Mouse (Mus musculus) kidney, embryonic 16.5 days (tissue): ENCODE data around the gene Gm20388. TPM values are rescaled to one million over a fixed set of nuclear protein-coding genes. Genes with fewer than 3 reads are reported as not detected.
A peak's percentile ranks its signal among the peaks of the same experiment; 100 is the strongest.

Experiments
- ATAC-seq: fragments of 200-750 bp; cut with Nextera tagmentation; 2 replicates; pipeline ENCODE4 v1.8.0; 2017; ENCODE audit warnings: moderate TSS enrichment; ENCODE audit not compliant: low FRiP score, low TSS enrichment
- H3K27ac ChIP-seq: fragments of 300-500 bp; sonication (generic); 2 replicates; pipeline ENCODE4 v1.5.1; 2014; ENCODE audit warnings: low read length
- H3K27me3 ChIP-seq: fragments of 300-500 bp; sonication (generic); 2 replicates; pipeline ENCODE4 v1.6.1; 2014; ENCODE audit warnings: low read length, control low read depth, mixed read lengths; ENCODE audit not compliant: insufficient read depth
- H3K36me3 ChIP-seq: fragments of 300-500 bp; sonication (generic); 2 replicates; pipeline ENCODE4 v1.6.1; 2014; ENCODE audit warnings: low read length, control low read depth, mixed read lengths; ENCODE audit not compliant: insufficient read depth
- H3K4me1 ChIP-seq: fragments of 300-500 bp; sonication (generic); 2 replicates; pipeline ENCODE4 v1.6.1; 2014; ENCODE audit warnings: low read length, control low read depth, mixed read lengths; ENCODE audit not compliant: insufficient read depth
- H3K4me2 ChIP-seq: fragments of 300-500 bp; sonication (generic); replicated peaks from 2 replicates; pipeline ENCODE4 v1.6.1; 2014; ENCODE audit warnings: low read depth, low read length
- H3K4me3 ChIP-seq: fragments of 300-500 bp; sonication (generic); 2 replicates; pipeline ENCODE4 v1.5.1; 2014; ENCODE audit warnings: mild to moderate bottlenecking, low read length
- H3K9ac ChIP-seq: fragments of 300-500 bp; sonication (generic); replicated peaks from 2 replicates; pipeline ENCODE4 v1.6.1; 2014; ENCODE audit warnings: low read length
- H3K9me3 ChIP-seq: fragments of 300-500 bp; sonication (generic); 2 replicates; pipeline ENCODE4 v1.6.1; 2016; ENCODE audit warnings: low read length, control low read depth
- WGBS: fragments of 180-500 bp; shearing (Covaris S2); extraction: QIAGEN DNeasy Blood & Tissue Kit; methylation state at CpG from one replicate; pipeline ENCODE4 v1.1.7; 2014; 5-methylcytosine and 5-hydroxymethylcytosine counted together
- polyA plus RNA-seq: library from polyadenylated mRNA; unstranded; fragments of >200 nt; fragmentation: Nextera tagmentation; extraction: Ambion mirVana; gene quantifications from 2 replicates; pipeline ENCODE4 v1.2.1, GENCODE M21; 2015

Gm20388 gene
- polyA plus RNA-seq, 1 experiment from 2014 or later: 7.7 TPM

DNA sequence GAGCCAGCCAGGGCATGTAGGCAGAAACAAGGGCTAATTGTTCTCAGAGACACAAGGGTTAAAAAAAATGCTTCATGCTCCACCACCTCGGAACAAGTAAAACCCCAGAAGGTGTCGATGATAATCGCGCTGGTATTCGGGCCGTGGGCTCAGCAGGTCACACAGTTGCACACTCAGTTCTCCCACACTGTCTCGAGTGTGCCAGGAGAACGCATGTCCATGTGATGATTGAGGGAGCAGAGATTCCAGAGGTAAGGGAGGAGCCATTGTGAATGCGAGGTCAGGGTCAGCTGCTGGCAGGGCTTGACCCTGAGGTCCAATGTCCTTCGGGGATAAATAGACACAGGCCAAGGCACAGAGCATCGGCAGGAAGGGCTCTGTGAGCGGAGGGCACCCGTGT, 1332.0 kb downstream of the Gm20388 start:
- H3K36me3 ChIP-seq: no peaks in the 10 kb centered on the region
- H3K9ac ChIP-seq: peak overlapping the region; percentile 51
- no peaks in the 10 kb centered on the region for H3K27me3 ChIP-seq
- H3K4me3 ChIP-seq: no peak overlapping the region
- H3K4me2 ChIP-seq: peak overlapping the region; percentile 13
- peak overlapping the region; percentile 92 for H3K27ac ChIP-seq
- peaks cover 48% of the 10 kb centered on the region for H3K4me1 ChIP-seq
- WGBS: 7% methylated on average over 13 of the region's 13 CpGs
- H3K9me3 ChIP-seq: no peaks in the 10 kb centered on the region
- ATAC-seq: no peak

DNA sequence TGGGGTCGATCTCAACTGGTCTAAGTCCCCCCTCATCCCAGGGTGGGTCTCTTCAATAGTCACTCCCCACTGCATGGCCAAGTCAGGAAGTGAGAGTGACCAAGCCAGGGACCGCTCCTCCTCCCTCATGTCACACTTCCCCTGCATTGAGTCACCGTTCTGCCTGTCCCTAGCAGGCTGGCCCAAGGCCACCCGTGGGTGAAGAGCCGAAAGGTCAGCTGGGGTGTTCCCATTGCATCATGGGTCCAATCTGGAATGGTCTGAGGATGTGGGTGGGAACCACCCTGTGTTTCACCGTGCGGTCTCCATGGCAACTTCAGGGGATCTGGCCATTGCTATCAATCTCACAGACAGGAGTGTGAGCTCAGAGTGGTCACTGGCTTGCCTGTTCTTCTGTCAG, 1338.2 kb downstream of the Gm20388 start:
- Histone ChIP-seq H3K36me3 (no peaks in the 10 kb centered on the region), H3K27me3 (peaks cover 9% of the 10 kb centered on the region), H3K4me3 (no peak overlapping the region), H3K9ac (no peak overlapping the region), H3K9me3 (no peaks in the 10 kb centered on the region), H3K4me2 (no peak overlapping the region), H3K27ac (no peak overlapping the region), H3K4me1 (peaks cover 17% of the 10 kb centered on the region)
- ATAC-seq: no peak
- WGBS: 54% methylated on average over 7 of the region's 7 CpGs

DNA sequence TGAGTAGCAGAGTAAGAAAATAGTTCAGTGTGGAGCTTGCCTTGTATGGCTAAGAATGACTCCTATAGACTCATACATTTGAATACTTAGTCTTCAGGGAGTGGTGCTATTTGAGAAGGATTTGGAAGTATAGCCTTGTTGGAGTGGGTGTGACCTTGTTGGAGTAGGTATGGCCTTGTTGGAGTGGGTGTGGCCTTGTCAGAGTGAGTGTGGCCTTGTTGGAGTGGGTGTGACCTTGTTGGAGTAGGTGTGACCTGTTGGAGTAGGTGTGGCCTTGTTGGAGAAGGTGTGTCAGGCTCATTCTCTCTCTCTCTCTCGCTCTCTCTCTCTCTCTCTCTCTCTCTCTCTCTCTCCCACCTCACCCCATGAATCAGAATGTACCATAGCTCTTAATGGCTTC, 1338.8 kb downstream of the Gm20388 start:
- Histone ChIP-seq H3K4me1 (peaks cover 17% of the 10 kb centered on the region), H3K36me3 (no peaks in the 10 kb centered on the region), H3K9ac (no peak overlapping the region), H3K27me3 (peaks cover 12% of the 10 kb centered on the region), H3K4me2 (no peak overlapping the region), H3K9me3 (no peaks in the 10 kb centered on the region), H3K4me3 (no peak overlapping the region), H3K27ac (no peak overlapping the region)
- 100% methylated on average over 1 of the region's 1 CpGs for WGBS
- no peak for ATAC-seq

DNA sequence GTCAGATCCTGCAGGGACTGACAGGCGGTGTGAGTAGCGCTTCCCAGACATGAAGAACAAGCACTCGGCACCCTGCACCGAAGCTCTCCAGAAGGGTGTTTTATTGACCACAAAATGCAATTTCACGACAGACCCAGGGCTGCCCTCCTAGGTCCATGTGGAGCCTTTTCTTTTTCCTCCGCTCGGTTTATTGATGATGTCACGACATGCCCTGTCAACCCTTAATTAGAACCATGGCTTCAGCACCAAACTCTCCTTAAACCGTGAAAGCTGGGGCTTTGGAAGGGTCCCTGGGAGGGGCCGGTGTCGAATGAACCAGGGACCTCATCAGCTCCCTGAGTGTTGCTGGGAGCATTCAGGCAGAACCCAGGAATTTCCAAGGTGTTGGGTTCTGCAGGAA, 1340.4 kb downstream of the Gm20388 start:
- Histone ChIP-seq H3K4me3 (no peak overlapping the region), H3K36me3 (no peaks in the 10 kb centered on the region), H3K4me2 (no peak overlapping the region), H3K27me3 (peaks cover 12% of the 10 kb centered on the region), H3K27ac (no peak overlapping the region), H3K9ac (no peak overlapping the region), H3K9me3 (no peaks in the 10 kb centered on the region), H3K4me1 (peaks cover 23% of the 10 kb centered on the region)
- no peak for ATAC-seq
- 10% methylated on average over 11 of the region's 11 CpGs for WGBS

DNA sequence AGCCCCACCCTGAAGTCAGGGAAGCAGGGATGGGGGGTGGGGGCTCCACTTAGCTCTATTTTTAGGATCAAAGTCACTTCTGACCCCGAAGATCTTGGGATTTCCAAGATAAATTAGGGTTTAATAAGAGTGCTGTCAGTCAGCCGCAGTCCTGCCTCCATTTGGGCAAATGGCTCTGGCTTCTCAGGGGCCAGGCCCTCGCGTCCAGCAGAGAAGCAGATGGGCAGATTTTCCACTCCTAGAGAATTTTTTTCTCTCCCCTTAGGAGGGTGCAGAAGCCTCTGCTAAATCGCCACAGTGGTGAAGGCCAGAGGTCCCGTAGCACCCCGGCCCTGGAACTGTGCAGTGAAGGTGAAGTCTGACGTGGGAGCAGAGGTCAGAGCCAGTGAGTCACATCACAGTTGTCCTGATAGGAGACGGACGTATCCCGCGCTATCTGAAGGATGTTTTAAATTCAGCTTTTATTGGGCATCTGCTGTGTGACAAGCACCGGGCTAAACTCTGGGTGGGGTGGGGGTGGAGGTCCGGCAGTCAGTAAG, 1345.2 kb downstream of the Gm20388 start:
- no peak overlapping the region for H3K4me3 ChIP-seq
- H3K4me2 ChIP-seq: no peak overlapping the region
- WGBS: 37% methylated on average over 14 of the region's 14 CpGs
- peaks cover 43% of the 10 kb centered on the region for H3K4me1 ChIP-seq
- no peak overlapping the region for H3K27ac ChIP-seq
- H3K9ac ChIP-seq: 0 out of 2 replicates have a peak overlapping the region, but pooled peaks have one; percentile 12
- H3K27me3 ChIP-seq: peaks cover 12% of the 10 kb centered on the region
- no peak for ATAC-seq
- no peaks in the 10 kb centered on the region for H3K36me3 ChIP-seq
- no peaks in the 10 kb centered on the region for H3K9me3 ChIP-seq

DNA sequence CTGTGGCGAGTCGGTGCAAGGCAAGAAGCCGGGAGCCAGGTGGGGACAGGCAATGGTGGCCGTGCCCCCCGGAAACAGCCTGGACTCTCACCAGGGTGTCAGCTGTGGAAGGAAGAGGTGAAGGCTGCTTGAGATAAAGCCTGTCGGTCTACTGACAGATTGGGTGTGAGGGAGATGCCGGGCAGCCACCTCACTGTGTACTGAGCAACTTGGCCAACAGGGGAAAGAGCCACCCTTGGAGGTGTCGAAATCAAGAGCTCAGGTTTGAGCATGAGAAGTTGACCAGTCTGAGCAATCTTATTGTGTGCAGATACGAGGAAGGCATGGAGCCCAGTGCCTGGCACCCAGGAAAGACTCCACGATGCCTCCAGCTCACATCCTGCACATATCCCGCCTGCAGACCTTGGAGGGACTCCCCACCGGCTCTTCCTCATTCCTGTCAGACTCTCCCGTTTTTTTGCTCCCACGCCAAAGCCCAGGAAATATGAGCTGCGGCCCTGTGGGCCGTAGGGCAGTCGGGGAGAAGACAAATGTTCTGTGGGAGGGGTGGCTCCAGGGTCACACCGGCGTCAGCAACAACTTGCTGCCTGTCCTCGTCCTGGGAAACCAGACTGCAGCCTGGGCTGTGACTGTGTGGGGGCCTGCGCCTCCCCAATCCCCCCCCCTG, 1347.6 kb downstream of the Gm20388 start:
- WGBS: 6% methylated on average over 21 of the region's 21 CpGs
- H3K36me3 ChIP-seq: no peaks in the 10 kb centered on the region
- peaks cover 47% of the 10 kb centered on the region for H3K4me1 ChIP-seq
- H3K27ac ChIP-seq: peak overlapping the region; percentile 70
- H3K4me3 ChIP-seq: no peak overlapping the region
- peak overlapping the region; percentile 41; the same call in 1 of the 2 replicates for H3K9ac ChIP-seq
- no peaks in the 10 kb centered on the region for H3K9me3 ChIP-seq
- H3K27me3 ChIP-seq: peaks cover 3% of the 10 kb centered on the region
- peak; percentile 66 for ATAC-seq
- H3K4me2 ChIP-seq: peak overlapping the region; percentile 27

DNA sequence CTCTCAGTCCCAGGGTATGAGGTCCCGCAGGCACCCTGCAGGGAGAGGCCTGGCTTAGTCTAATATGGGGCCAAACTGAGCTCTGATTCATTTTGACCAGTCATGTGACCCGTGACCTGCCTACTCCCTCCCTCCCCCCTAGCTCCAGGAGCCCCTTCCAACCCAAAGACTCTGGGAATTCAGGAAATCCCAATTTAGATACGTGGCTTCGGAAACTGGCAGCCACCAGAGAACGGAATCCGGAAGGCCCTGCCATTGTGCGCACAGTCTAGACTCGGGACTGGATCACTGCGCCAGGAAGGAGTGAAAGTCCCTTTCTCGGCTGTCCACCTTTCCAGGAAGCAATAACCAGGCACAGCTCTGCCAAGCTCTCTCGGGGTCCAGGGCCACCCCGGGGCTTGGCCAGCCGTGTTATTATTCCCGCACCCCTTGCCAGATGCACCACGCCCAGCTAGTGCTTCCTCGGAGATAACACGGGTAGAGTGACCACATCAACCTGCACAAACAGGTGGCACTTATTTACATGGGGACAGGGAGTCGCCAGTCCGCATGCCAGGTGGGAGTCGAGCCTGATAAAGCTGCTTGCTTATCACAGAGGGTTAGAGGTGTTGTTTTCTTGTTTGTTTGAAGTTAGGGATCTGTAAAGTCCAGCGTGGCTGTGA, 1352.2 kb downstream of the Gm20388 start:
- peak overlapping the region; percentile 51 for H3K27ac ChIP-seq
- peak; percentile 28; the same call in 1 of the 2 replicates for ATAC-seq
- H3K4me1 ChIP-seq: peaks cover 46% of the 10 kb centered on the region
- H3K9ac ChIP-seq: 0 out of 2 replicates have a peak overlapping the region, but pooled peaks have one; percentile 17
- no peaks in the 10 kb centered on the region for H3K27me3 ChIP-seq
- H3K4me3 ChIP-seq: no peak overlapping the region
- no peaks in the 10 kb centered on the region for H3K36me3 ChIP-seq
- 54% methylated on average over 21 of the region's 21 CpGs for WGBS
- no peak overlapping the region for H3K4me2 ChIP-seq
- H3K9me3 ChIP-seq: no peaks in the 10 kb centered on the region

DNA sequence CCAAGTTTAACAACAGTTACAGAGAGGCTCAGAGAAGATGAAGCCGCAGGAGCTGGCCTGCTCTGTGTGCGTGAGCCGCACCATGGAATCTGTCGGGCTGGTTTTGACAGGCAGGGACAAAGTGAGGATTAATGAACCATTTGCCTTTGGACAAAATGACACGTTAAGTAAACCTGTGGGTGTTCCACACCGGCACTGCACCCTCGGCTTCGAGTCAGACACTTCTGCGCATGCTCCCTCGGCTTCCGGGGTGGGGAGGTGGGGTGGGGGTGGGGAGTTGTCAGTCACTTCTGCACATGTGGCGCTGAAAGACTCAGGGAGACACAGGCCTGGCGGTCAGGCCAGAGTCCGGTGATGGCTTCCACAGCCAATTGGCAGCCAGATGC, 1352.7 kb downstream of the Gm20388 start:
- Histone ChIP-seq H3K4me3 (no peak overlapping the region), H3K9ac (0 out of 2 replicates have a peak overlapping the region, but pooled peaks have one; percentile 17), H3K36me3 (no peaks in the 10 kb centered on the region), H3K4me1 (peaks cover 41% of the 10 kb centered on the region), H3K27ac (peak overlapping the region; percentile 51), H3K4me2 (no peak overlapping the region), H3K9me3 (no peaks in the 10 kb centered on the region), H3K27me3 (no peaks in the 10 kb centered on the region)
- WGBS: 24% methylated on average over 14 of the region's 14 CpGs
- ATAC-seq: 0 out of 2 replicates have a peak, but pooled peaks have one; percentile 16

DNA sequence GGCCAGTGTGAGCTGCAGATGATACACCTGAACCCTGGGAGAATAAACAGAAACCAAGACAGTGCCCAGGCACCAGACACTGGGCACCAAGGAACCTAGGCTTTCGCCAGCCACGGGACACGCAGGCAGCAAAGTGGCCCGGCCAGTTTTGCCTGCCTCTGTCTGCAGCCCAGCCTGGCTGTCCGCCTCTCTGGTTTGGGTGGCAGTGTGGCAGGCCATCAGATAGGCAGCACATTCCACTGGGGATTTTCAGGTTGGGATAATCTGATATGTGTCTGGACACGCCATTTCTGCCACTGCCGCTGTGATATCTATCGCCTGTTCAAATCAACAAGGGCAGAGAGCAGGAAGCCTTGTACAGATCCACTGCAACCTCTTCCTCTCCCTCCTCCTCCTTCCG, 1353.6 kb downstream of the Gm20388 start:
- WGBS: 66% methylated on average over 9 of the region's 9 CpGs
- no peak for ATAC-seq
- no peak overlapping the region for H3K4me2 ChIP-seq
- H3K27me3 ChIP-seq: no peaks in the 10 kb centered on the region
- H3K4me1 ChIP-seq: peaks cover 32% of the 10 kb centered on the region
- no peaks in the 10 kb centered on the region for H3K36me3 ChIP-seq
- H3K9me3 ChIP-seq: no peaks in the 10 kb centered on the region
- no peak overlapping the region for H3K27ac ChIP-seq
- no peak overlapping the region for H3K4me3 ChIP-seq
- no peak overlapping the region for H3K9ac ChIP-seq

DNA sequence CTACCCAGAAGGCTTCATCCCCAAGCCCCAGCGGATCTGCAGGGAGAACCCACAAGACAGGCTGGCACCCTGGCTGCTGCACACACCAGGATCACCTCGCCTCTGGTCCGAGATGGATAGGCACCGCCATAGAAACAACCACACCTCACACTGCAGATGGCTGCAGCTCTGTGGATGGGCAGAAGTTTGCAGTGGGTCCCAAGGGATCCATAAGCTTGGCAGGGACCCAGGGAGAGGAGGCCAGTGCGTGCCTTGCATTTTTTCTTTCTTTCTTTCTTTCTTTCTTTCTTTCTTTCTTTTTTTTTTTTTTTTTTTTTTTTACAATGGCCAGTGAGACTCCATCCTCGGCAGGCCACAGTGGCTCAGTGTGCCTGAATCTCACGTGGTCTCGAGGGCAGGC, 1360.9 kb downstream of the Gm20388 start:
- Histone ChIP-seq H3K27ac (no peak overlapping the region), H3K9ac (no peak overlapping the region), H3K27me3 (no peaks in the 10 kb centered on the region), H3K9me3 (no peaks in the 10 kb centered on the region), H3K4me3 (no peak overlapping the region), H3K4me2 (no peak overlapping the region), H3K36me3 (no peaks in the 10 kb centered on the region), H3K4me1 (peaks cover 11% of the 10 kb centered on the region; the same call in 1 of the 2 replicates)
- ATAC-seq: no peak
- 78% methylated on average over 8 of the region's 8 CpGs for WGBS
